Mouse (Mus musculus) ES-E14 (cell line): ENCODE measurements at regions not wholly inside any gene's neighbourhood (a gene's known extent, or its start where the extent isn't known, plus 50 kb on each side); places are given as distances from the start of the nearest gene placed in this dataset.

Source experiments
- DNase-seq: peaks from one replicate; pipeline ENCODE4 v3.0.0-alpha.2; 2013; ENCODE audit warnings: low read depth, low spot score
- H3K27ac ChIP-seq: 2 replicates; pipeline ENCODE4 v1.5.1; 2012; ENCODE audit warnings: low read depth, mild to moderate bottlenecking, low read length, moderate library complexity, mixed read lengths; ENCODE audit not compliant: poor library complexity, insufficient read depth, severe bottlenecking
- H3K36me3 ChIP-seq: 2 replicates; pipeline ENCODE4 v1.6.1; 2012; ENCODE audit warnings: mild to moderate bottlenecking, low read length, moderate library complexity, mixed read lengths; ENCODE audit not compliant: control insufficient read depth, poor library complexity, insufficient read depth, severe bottlenecking
- H3K4me1 ChIP-seq, 2 experiments: fragments of 150-350 bp in 1 of 2; sonication (generic) in 1 of 2; 2 replicates each; pipeline ENCODE4 v1.6.1; 2012; ENCODE audit warnings: low read length in 2 of 2, mild to moderate bottlenecking in 1 of 2, mixed read lengths in 1 of 2; ENCODE audit not compliant: control insufficient read depth in 2 of 2, insufficient read depth in 2 of 2, poor library complexity in 1 of 2
- H3K4me3 ChIP-seq, 2 experiments: fragments of 150-350 bp in 1 of 2; sonication (generic) in 1 of 2; 2 replicates each; pipeline ENCODE4 v1.5.1; 2012; ENCODE audit warnings: low read length in 2 of 2, low read depth in 1 of 2, mild to moderate bottlenecking in 1 of 2, mixed read lengths in 1 of 2; ENCODE audit not compliant: insufficient read depth in 1 of 2, poor library complexity in 1 of 2, severe bottlenecking in 1 of 2
- H3K9ac ChIP-seq: 2 replicates; pipeline ENCODE4 v1.6.1; 2012; ENCODE audit warnings: low read depth, mild to moderate bottlenecking, low read length, mixed read lengths; ENCODE audit not compliant: poor library complexity, insufficient read depth, severe bottlenecking
- H3K9me3 ChIP-seq: fragments of 150-350 bp; sonication (generic); 2 replicates; pipeline ENCODE4 v1.6.1; 2012; ENCODE audit warnings: low read depth, mild to moderate bottlenecking, low read length; ENCODE audit not compliant: control insufficient read depth, insufficient read depth
- CHD2 ChIP-seq: IDR thresholded peaks from 2 replicates; pipeline ENCODE4 v1.6.1; 2014; ENCODE audit warnings: mild to moderate bottlenecking, low read depth, low read length, inconsistent platforms
- HCFC1 ChIP-seq: IDR thresholded peaks from 2 replicates; pipeline ENCODE4 v1.6.1; 2012; ENCODE audit warnings: low read length, inconsistent platforms, borderline replicate concordance; ENCODE audit not compliant: insufficient read depth
- MAFK ChIP-seq: IDR thresholded peaks from 2 replicates; pipeline ENCODE4 v1.6.1; 2014; ENCODE audit warnings: mild to moderate bottlenecking, low read depth, low read length, inconsistent platforms; ENCODE audit not compliant: insufficient read depth
- ZC3H11A ChIP-seq: IDR thresholded peaks from 2 replicates; pipeline ENCODE4 v1.6.1; 2012; ENCODE audit warnings: low read depth, mild to moderate bottlenecking, inconsistent platforms, low read length, borderline replicate concordance
- ZNF384 ChIP-seq: IDR thresholded peaks from 2 replicates; pipeline ENCODE4 v1.6.1; 2012; ENCODE audit warnings: low read depth, low read length, inconsistent platforms
- in situ Hi-C, 2 experiments: fragments of 600-800 bp; cut with MboI; formaldehyde crosslinking; loops; one replicate each; pipeline ENCODE4 v1.15.1; 2025; ENCODE audit warnings: low sequenced_read_pairs in 2 of 2, inconsistent platforms in 1 of 2; ENCODE audit not compliant: unreplicated experiment in 2 of 2

GRCm38 (mm10) chr19:44669535-44669958 is 86.3 kb upstream of the Pax2 start:
- in situ Hi-C loops, result no loop called here
- TF ChIP-seq HCFC1, result no peak
- TF ChIP-seq ZC3H11A, result no peak
- no peak for TF ChIP-seq ZNF384
- TF ChIP-seq CHD2, result no peak
- TF ChIP-seq MAFK, result no peak
- peak overlapping the region; percentile 23; the same call in 1 of the 2 replicates for H3K9ac ChIP-seq
- no peak for DNase-seq
- H3K9me3 ChIP-seq, result no peaks in the 10 kb centered on the region
- H3K36me3 ChIP-seq, result no peaks in the 10 kb centered on the region
- peak overlapping the region; percentile 55 to 68 for H3K4me3 ChIP-seq
- no peak overlapping the region for H3K27ac ChIP-seq
- peaks cover 0 to 16% of the 10 kb centered on the region in 2 experiments; a peak in 3 of 4 replicates for H3K4me1 ChIP-seq

- no peaks in the 10 kb centered on the region for H3K9me3 ChIP-seq
- H3K4me1 ChIP-seq, result peaks cover 7 to 27% of the 10 kb centered on the region in 2 experiments
- no peak for DNase-seq
- no peaks in the 10 kb centered on the region for H3K36me3 ChIP-seq
- H3K27ac ChIP-seq, result no peak overlapping the region
- TF ChIP-seq MAFK (no peak), HCFC1 (no peak), CHD2 (no peak), ZC3H11A (no peak), ZNF384 (no peak)
- in situ Hi-C loops, result no loop called here
- peak overlapping the region; percentile 47 to 55 for H3K4me3 ChIP-seq
- no peak overlapping the region for H3K9ac ChIP-seq
Measured at GRCm38 (mm10) chr19:44674621-44675245, 81.1 kb upstream of the Pax2 start.

- in situ Hi-C loops, result no loop called here
- Histone ChIP-seq H3K9ac (no peak overlapping the region), H3K36me3 (no peaks in the 10 kb centered on the region), H3K4me3 (peak overlapping the region in 1 of 2 experiments; percentile 7; a peak in 1 of 4 replicates), H3K4me1 (peaks cover 7 to 29% of the 10 kb centered on the region in 2 experiments), H3K27ac (no peak overlapping the region), H3K9me3 (no peaks in the 10 kb centered on the region)
- no peak for DNase-seq
- TF ChIP-seq ZC3H11A (no peak), ZNF384 (no peak), HCFC1 (no peak), MAFK (no peak), CHD2 (no peak)
Measured at GRCm38 (mm10) chr19:44676555-44677120, 79.2 kb upstream of the Pax2 start.

GRCm38 (mm10) chr19:44677295-44677694 is 78.5 kb upstream of the Pax2 start:
- TF ChIP-seq ZNF384 (no peak), HCFC1 (no peak), CHD2 (no peak), ZC3H11A (no peak), MAFK (no peak)
- no peak overlapping the region for H3K9ac ChIP-seq
- H3K4me3 ChIP-seq, result no peak overlapping the region; a peak in 1 of 4 replicates
- in situ Hi-C loops, result no loop called here
- no peaks in the 10 kb centered on the region for H3K36me3 ChIP-seq
- no peak for DNase-seq
- H3K9me3 ChIP-seq, result no peaks in the 10 kb centered on the region
- H3K27ac ChIP-seq, result no peak overlapping the region
- peaks cover 7 to 27% of the 10 kb centered on the region in 2 experiments; a peak in 3 of 4 replicates for H3K4me1 ChIP-seq

- Histone ChIP-seq H3K36me3 (no peaks in the 10 kb centered on the region), H3K4me3 (no peak overlapping the region), H3K9me3 (no peaks in the 10 kb centered on the region), H3K27ac (no peak overlapping the region), H3K4me1 (peaks cover 7 to 29% of the 10 kb centered on the region in 2 experiments; a peak in 3 of 4 replicates), H3K9ac (no peak overlapping the region)
- TF ChIP-seq CHD2 (no peak), MAFK (no peak), ZNF384 (no peak)
- in situ Hi-C loops, result no loop called here
- DNase-seq, result no peak
Measured at GRCm38 (mm10) chr19:44678686-44679085, 77.2 kb upstream of the Pax2 start.
